Mouse (Mus musculus) MEL (cell line): ENCODE measurements at regions not wholly inside any gene's neighbourhood (a gene's known extent, or its start where the extent isn't known, plus 50 kb on each side); places are given as distances from the start of the nearest gene placed in this dataset.

Source experiments
- GATA1 ChIP-seq: IDR thresholded peaks from 2 replicates; pipeline ENCODE4 v1.6.1; 2011; ENCODE audit warnings: low read depth, low read length, improper control_type of control experiment
- MAFK ChIP-seq: IDR thresholded peaks from 2 replicates; pipeline ENCODE4 v1.6.1; 2011; ENCODE audit warnings: low read depth, mild to moderate bottlenecking, low read length, improper control_type of control experiment, borderline replicate concordance
- MAZ ChIP-seq: IDR thresholded peaks from 2 replicates; pipeline ENCODE4 v1.6.1; 2012; ENCODE audit warnings: low read depth, mild to moderate bottlenecking, inconsistent platforms, low read length, improper control_type of control experiment
- POLR2A ChIP-seq, 2 experiments: IDR thresholded peaks; 2 replicates each; pipeline ENCODE4 v1.6.1; 2011 to 2012; ENCODE audit warnings: low read length in 2 of 2, mild to moderate bottlenecking in 2 of 2, control low read depth in 1 of 2, improper control_type of control experiment in 1 of 2, low read depth in 1 of 2, moderate library complexity in 1 of 2; ENCODE audit not compliant: control insufficient read depth in 1 of 2, insufficient read depth in 1 of 2, poor library complexity in 1 of 2
- SIN3A ChIP-seq: IDR thresholded peaks from 2 replicates; pipeline ENCODE4 v1.6.1; 2012; ENCODE audit warnings: low read length, improper control_type of control experiment, inconsistent platforms

DNA sequence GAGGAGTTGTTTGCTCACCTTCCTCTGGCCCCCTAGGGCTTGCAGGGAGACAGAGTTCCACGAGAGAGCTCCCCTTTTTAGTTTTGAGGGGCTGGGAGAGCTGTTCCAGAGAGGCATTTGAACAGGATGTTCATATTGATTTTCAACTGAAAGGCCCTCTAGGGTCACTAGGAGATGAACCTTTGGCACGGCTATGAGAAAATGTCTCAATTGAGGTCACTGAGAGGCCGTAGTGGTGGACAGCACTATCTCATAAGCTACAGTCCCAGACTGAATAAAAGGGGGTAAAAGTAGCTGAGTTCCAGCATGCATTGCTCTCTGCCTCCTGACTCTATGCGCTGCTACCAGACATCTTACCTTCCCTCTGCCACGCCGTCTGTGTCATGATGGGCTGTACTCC is 74.1 kb upstream of the Crhr1 start:
- TF ChIP-seq MAZ = no peak
- TF ChIP-seq GATA1 = no peak
- no peak for TF ChIP-seq SIN3A
- TF ChIP-seq POLR2A (IDR thresholded peaks at IDR 0.05; ENCODE audit: control insufficient read depth in 1 of 2, insufficient read depth in 1 of 2, low read depth in 1 of 2, low read length in 2 of 2, poor library complexity in 1 of 2) = no peak
- no peak for TF ChIP-seq MAFK
